Mouse (Mus musculus) cerebellum, adult 8-10 months (tissue): ENCODE measurements around the gene Kbtbd3.

ENCODE experiments used
- DNase-seq: peaks from one replicate; pipeline ENCODE4 v3.0.0; 2022

Kbtbd3 gene

DNA sequence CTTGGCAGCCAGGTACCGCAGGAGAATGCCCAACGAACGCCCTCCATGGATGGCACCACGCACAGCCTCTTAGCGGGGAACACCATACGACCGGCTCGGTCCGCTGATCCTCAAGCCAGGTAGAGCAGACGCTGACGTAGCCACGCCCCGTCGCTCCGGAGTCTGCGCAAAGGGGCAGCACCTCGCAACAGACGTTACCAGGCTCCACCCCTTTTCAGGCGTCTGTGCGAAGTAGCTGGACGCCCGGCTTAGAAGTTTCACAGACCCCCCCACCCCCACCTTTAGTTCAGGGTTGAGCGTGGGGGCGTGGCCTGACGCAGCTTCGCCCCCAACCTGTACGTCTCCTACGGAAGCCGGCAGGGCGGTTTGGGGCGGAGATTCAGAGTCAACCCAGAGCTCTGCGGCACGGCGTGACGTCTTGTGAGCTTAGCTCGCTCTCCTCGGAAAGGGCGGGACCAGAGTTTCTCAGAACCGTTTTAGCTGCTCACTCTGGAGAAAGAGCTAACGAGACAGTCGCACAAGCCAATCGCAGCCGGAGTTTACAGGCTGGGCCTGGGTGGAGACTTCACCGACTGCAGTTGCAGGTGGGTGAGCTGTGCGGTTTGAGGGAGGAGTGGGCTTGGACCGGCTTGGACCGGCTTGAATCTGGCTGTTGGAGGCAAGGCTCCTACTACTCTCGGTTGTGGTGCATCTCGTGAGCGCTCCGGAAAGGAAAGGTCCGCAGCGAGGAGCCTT, at the start of gene Kbtbd3, which contains the start of gene Aasdhppt:
TSS of gene Kbtbd3 (plus strand) at position 483 of the 735 bp plus-strand sequence.
TSS of gene Aasdhppt (minus strand) at position 121 of the 735 bp plus-strand sequence.
- DNase-seq = peak; percentile 97

DNA sequence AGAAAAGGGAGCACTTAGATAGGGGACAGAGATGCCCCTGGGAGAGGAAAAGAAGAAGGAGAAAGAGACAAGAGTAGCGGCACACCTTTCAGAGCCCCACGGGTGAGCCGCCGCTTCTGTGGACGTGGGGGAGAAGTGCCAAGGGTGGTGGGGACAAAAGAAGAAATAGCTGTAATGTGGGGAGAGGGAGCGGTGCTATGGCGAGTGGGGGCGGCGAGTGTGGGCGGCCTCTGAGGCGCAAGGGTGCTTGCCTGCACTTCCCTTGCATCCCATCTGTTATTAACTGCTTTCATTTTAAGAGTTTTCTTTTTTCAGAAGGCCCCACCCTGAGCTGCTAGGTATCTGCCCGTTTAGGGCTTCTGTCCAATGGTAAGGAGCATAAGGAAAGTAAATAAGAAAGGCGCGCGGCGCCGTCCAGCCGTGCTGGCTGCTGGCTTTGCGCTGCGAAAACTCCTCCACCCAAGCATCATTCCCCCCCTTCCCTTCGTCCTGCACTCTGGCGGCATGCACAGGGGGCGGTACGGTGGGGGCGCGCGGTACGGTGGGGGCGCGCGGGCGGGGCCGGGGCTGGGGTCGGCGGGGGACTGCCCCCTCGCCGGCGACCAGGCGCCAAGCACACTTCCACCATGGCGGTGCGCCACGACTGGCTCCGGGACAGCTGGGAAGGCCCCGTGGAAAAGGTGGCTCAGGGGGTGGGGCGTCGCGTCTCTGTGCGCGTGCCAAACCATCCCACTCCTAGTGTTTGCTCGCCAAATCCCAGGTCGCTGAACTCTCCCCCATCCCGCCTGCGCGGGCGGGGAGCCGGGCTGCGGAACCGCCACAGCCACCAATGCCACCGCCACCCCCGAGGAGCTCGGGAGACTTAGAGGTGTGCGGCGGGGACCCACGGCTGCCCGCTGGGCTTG, 49.5 kb upstream of the Kbtbd3 start:
- DNase-seq = peak; percentile 5

DNA sequence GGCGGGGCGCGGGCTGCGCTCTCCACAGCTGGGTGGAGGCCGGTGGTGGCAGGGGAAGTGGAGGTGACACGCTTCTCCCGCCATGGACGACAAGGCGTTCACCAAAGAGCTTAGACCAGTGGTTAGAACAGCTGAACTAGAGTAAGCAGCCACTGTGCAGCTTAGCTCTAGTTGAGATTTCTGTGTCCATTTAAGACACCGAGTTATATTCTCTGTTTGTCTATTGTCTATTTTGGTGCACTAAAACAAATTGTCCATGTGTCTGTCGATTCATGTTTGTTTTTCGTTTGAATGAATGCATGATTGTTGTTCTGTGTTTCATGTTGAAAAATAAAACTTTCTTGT, 48.9 kb upstream of the Kbtbd3 start:
- no peak for DNase-seq

DNA sequence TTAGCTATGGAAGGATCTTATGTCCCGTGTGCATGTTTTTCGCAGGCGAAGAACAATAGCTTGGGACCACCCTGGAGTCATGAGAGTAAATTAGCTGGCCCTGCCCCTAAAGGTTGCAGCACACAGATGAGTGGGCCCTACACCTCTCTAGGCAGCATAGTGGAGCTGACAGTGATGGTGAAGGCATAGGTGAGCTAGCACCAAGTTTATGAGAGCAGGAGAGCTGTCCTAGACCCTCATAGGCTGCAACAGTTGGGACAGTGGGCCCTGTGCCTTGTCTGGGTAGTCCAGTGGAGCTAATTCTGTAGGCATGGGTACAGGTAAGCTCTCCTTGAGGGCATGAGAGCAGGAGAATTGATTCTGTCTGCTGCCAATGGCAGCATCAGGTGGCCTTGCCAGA, 42.8 kb upstream of the Kbtbd3 start:
- DNase-seq = no peak

DNA sequence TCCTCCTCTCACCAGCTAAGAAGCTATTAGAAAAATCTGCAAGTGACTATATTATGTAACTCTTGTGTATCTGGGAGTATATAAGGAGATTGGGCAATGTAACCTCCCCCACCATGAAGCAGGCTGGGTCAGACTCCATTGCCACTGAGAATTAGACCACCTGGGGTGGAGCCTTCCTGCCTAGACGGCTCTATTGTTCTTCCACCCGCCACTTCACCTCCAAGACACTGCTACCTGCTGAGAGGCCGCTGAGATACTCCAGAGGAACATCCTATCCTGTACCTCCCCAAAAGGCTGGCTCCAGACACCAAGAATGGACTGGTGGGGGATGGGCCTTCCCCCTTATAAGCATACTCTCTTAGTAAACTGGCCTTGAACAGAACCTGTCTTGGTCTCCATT, 25.8 kb upstream of the Kbtbd3 start:
- DNase-seq = no peak

DNA sequence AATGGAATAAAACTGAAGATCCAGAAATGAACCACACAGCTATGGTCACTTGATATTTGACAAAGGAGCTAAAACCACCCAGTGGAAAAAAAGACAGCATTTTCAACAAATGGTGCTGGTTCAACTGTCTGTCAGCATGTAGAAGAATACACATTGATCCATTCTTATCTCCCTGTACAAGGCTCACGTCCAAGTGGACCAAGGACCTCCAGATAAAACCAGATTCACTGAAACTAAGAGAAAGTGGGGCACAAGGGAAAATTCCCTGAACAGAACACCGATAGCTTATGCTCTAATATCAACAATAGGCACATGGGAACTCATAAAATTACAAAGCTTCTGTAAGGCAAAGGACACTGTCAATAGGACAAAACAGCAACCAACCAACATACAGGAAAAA, 9.2 kb upstream of the Kbtbd3 start:
- DNase-seq = no peak

DNA sequence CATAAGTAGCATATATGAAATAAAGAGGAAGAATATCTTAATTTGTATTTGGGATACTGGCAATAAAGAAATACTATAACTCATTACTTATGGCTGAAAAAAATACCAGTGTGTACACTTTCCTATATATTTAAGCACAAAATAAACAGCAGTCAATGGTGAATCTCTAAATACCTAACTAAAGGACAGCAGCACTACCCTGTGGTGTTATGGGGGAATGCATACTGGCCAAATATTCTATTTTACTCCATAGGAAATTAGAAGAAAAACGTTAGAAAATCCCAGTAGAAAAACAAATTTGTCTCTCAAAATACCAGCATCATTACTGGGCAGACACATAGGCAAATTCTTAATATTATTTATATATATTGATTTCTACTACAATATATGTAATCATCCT, 4.8 kb upstream of the Kbtbd3 start:
- DNase-seq = no peak

DNA sequence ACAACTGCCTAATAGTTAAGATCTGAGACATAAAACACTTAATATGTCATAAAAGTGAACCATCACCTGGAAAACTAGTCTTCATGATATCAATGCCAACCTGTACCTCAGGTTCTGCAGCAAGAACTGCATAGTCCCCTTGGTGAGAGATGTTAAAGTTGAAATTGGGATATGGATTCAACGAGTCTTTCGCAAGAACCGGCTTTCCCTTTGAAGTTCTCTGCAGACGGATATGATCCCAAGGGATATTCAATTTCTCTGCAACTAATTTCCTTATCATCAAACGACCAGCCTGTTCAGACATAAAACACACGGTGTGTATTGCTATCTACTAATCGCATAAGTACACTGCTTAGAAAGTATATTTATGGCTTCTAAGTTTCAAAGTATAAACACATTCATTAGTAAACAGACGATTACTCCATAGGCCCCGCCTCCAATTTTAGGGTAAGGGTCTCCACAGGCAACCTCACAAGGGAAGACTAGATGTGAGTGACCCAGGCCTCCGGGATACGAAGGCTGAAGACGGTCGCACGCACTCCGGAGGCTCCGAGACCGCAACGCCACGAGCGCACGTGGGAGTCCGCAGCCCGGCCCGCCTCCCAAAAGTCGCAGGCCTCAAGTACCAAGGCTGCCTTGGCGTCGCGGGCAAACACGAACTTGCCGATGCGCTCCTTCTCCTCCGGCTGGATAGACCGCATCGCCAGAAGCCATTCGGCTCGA, 844 bp upstream of the Kbtbd3 start:
- DNase-seq = no peak

DNA sequence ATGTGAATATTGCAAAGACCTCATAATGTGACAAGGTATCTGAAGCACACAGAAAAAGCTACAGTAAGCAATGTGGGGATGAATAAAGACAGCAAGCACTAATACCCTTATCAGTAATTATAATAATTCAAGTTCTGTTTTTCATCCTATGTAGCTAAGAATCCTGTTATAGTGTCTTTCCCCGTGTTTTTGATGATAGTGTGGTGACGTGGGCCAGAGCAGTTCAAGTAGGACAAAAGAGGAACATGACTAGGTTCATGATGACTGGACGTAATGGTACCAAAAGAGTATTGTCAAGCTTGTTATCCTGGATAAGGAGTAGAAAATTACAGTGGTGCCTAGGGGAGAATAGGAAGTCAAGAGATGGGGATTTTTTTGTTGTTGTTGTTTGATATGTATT, 1.1 kb downstream of the Kbtbd3 start:
- DNase-seq = no peak

DNA sequence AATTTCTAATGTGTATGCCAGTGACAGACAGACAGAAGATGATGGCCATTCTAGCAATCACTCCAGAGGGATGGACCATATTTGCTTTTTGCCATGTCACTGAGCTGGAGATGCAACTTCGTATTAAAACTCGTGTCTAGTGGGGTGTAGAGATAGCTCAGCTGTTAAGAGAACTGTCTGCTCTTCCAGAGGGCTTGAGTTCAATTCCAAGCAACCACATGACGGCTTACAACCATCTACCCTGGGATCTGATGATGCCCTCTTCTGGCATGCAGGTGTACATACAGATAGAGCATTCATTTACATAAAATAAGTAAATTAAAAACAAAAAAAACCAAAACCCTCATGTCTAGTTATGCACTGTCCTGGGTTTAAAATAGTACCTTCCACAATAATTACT, 1.5 kb downstream of the Kbtbd3 start:
- DNase-seq = no peak

DNA sequence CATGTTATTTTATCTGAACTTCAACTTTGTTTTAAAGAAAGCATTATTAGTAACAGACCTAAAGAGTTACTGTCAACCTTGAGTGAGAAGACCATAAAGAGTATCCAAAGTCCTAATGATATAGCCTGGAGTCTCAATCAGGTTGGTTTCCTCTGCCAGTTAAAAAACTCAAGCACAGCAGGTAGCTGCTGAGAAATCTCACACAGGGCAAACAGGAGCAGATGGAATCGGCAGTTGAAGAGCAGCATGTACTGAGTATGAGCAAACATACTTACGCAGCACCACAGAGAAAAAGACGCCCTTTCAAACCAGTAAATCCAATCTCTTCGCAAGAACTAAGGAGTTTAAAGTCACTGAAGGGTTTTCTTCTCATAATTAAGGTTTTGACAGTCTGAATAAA, 4.3 kb downstream of the Kbtbd3 start:
- DNase-seq = no peak

DNA sequence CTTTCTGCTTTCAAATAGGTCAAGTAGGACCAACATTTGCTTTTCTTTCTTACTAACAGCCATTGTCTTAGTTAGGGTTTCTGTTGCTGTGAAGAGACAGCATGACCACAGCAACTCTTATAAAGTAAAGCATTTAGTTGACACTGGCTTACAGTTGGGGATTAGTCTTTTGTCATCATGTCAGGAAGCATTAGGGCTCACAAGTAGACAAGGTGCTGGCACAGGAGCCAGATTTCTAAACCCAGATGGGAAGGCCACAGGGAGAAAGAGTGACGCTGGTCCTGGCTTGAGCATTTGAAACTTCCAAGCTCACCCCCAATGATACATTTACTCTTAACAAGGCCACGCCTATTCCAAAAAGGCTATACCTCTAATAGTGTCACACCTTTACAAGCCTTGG, 6.1 kb downstream of the Kbtbd3 start:
- no peak for DNase-seq

DNA sequence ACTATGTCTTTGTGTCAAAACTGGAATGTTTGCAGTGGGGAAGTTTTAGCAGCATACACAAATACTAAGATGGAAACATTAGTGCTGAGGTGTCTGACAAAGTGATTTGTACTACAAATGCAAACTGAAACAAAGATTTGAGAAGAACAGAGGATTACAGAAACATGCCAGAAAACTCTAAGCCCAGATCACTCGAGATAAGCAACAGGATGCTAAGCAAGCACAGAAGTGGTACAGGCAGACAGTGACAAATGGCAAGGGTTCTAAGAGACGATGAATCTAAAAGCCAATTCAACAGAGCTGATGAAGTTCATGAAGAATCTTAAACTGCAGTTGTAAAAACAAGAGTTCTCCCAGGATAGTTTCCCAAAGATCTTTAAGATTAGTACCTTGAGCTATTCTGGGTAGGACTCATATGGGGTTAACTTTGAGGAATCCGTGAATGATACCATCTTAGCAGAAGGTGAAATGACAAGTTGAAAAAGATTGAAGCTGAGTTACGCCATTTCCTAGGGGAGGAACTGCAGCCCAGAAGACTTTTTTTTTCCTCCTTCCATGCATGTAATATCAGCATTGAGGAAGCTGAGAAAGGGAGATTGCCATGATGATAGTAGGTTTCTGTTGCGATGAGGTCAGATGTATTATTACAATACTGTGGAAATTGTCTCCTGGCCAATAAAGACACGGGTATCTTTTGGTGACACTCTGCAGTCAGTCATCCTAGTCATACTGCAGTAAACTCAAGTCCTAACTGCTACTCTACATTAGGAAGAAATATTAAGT, 9.5 kb downstream of the Kbtbd3 start:
- DNase-seq = no peak

DNA sequence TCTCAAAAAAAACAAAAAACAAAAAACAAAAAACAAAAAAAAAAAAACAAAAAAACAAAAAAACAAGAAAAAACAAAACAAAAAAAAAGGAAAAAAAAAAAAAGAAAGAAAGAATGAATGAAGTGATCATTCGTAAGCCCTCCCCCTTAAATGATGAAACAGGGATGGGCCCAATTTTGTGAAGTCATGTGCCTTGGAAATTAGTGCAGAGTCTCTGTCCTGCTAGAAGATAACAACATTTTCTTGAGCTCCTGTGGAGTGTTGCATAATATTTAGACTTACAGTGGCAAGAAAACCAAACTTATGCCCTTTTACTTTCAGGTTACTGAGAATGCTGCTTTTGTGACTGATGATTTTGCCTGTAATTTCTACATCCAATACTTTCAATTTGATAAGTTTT, 43.5 kb downstream of the Kbtbd3 start:
- no peak for DNase-seq

DNA sequence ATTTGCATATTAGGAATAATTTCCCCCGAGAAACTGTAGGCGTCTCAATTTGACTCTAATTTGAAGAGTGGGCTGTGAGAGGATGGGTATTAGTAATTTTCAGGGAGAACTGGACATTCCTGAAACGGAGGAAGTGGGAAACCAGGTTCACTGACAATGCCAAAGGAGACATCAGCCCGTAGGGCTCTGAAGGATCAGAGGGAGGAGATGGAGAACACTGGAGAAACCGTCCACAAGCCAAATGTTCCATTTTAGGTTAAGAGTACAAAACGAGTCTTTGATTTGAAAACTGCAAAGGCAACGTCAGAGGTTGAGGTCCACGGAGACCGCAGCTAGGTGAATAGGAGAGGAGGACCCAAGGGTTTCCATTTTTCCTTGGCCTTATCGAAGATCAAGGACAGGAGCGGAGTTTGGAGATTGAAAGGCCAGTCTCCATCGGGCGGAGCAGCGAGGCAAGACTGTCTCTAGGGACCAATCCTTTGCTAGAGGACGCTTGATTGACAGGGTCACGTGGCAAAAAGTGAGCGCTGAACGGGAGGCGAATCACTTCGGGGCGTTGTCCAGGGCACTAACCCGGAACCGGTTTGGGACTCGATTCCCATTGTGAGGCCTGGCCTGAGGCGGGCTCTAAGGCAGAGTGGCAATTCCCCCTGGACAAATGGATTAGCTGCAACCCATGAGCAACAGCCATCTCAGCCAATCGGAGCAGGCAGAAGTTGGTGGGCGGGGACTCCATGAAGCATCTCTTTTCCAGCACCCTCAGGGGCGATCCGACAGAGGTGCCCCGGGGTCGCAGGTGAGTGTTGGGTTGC, 66.4 kb downstream of the Kbtbd3 start, which contains the start of gene Msantd4:
TSS of gene Msantd4 (plus strand) at position 735 of the 812 bp plus-strand sequence.
- peak; percentile 96 for DNase-seq

DNA sequence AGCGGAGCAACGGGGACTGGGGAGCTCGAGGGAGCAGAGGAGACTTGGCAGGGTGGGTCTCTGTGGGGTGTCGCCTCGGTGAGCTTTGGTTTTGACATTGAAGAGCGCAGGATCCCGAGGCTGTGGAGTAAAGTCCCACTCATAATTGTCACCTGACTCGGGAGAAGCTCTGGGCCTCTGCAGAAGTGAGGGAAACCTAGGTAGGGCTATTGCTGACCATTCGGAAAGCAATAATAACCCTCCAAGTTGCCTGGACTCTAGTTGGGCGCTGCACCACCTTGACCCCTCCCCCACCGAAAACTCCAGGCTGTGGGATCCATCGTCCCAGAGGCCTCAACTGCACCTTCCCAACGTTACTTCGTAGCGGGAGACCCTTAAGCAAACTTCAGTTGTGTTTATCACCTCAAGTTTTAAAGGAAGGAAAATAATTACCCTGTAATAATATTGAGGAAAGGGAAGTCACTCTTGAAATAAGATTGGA, 67.0 kb downstream of the Kbtbd3 start:
- DNase-seq = no peak
